Mouse (Mus musculus): ENCODE measurements around the gene Tnfaip3.

Tnfaip3 gene

DNA sequence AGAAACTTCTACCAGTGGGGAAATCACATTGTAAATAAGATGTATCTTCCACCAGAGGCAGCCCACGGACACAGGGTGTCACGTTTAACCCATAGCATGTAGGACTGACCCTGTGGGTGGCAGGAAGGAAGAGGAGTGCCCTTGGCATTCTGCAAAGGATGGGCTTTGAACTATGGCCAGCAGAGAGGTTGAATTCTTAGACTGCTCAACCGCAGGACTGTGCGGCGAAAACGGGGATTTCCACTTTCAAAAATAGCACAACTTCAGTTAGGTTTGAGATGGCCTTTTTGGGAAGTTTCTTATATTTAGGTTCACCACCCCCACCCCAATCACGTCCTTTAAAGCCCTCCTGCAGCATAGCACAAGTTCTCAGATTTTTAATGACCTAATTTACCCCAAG, 50.6 kb downstream of the Tnfaip3 start:
- DNase-seq (ENCODE audit: low spot score): no peak

DNA sequence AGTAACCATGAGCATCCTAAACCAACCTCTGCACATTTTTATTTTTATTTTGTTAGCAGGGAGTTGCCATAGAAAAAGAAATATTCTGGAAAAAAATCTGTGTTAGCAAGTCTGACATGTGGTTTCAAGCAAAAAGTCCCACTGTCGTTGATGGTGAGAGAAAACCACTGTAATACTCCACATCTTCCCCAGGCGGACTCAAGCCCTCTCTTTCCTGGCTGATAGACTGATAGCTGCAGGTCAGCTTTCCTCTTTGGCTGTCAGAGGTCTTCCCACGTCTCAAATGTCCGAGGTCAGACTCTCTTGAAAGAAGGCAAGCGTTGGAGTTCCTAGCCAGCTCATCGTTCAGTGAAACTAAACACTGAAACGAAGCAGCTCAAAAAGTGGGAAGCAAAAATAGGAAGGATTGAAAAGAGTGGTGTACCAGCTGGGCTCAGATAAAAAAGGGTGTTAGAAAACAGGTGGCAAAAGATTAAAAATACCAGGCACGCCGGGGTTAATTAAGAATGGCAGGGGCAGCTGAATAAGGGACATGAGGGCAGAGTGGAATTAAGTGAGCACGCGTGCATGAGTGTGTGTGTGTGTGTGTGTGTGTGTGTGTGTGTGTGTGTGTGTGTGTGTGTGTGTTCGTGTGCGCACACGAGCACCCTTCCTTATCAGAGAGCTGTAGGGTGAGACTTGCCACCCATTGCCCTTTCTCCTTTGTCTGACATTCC, 55.5 kb downstream of the Tnfaip3 start:
- DNase-seq (ENCODE audit: low spot score): no peak

DNA sequence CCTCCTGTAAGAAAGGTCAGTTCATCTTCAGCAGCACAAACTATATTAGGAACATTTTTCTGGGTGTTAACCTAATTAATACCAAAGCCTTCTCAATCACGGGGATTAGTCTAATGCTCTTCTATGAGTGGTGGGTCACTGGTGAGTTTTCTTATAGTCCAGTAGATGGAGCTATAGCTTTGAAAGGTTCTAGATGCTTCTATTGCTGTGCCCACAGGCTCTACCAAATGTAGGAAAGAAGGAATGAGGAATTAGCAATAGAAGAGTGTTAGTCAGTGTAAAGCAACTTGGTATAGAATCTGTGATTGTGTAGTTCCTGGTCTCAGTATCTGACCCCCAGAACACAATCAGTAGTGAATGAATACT, 61.8 kb downstream of the Tnfaip3 start:
- no peak for DNase-seq (ENCODE audit: low spot score)

DNA sequence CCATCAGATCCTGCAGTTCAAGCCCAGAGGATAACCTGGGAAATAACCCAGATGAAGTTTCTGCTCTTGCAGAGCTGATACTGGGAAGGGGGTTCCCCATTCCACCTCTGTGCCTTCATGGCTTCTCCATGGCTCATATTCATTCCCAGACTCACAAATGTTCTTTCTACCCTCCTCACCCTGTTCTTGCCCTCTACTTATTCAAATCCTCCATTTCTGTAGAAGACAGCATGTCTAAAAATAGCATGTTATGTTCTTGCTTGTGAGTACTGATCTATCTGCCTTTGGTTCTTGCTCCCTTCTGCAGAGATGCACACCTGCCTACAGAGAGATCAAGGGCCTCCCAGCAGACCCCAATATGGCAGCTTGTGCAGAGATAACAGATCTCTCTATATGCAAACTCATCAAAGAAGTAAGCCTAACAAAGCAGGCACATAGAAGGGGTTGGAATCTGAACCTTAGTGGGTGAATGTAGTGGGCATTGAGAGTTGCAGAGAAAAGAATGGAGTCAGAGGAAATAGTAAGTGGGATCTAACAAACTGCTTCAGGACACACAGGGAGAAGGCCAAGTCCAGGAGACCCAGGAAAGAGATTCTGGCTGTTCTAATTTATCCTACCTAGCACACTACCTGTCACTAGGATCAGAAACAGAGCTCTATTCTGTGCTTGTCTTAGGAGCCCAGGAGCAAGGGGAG, 62.3 kb downstream of the Tnfaip3 start:
- no peak for DNase-seq (ENCODE audit: low spot score)

All from urinary bladder, postnatal 25 days (tissue).